14 mouse cellular contexts compared by ENCODE assay signal in genomic region chr13:53470437-53471151, GRCm38 (mm10). TPM values are rescaled to one million over a fixed set of nuclear protein-coding genes. Genes with fewer than 3 reads are reported as not detected.
A peak's percentile ranks its signal among the peaks of the same experiment; 100 is the strongest.
DNase-seq lines count a peak whose midpoint lies in the region; ATAC-seq and TF ChIP-seq lines count a peak whose summit lies in the region.
"Had no signal": no experiment of that assay in that cellular context is flagged by ENCODE, and none has a peak within 500 bp of the region (broad histone marks: within the 10 kb centered on the region; RNA-seq: fewer than 3 reads in every experiment).

No protein-coding gene starts in this region.

- TF ChIP-seq CTCF in embryonic fibroblast, embryonic 13.5 days (IDR thresholded peaks at IDR 0.05; ENCODE audit: borderline replicate concordance, insufficient read depth, low read length) = no peak

- peaks cover 50% of the 10 kb centered on the region for H3K4me1 ChIP-seq in heart, embryonic 10.5 days
- H3K4me1 ChIP-seq in embryonic fibroblast, embryonic 13.5 days (ENCODE audit: control insufficient read depth, insufficient read depth, low read length) = no peaks in the 10 kb centered on the region
- H3K4me1 ChIP-seq in limb, embryonic 14.5 days (ENCODE audit: control insufficient read depth, insufficient read depth, low read length) = peaks cover 9% of the 10 kb centered on the region
- H3K4me1 ChIP-seq: liver, embryonic 13.5 days had no signal

- H3K9me3 ChIP-seq in heart, embryonic 10.5 days = no peaks in the 10 kb centered on the region
- H3K9me3 ChIP-seq in limb, embryonic 14.5 days (ENCODE audit: control insufficient read depth, low read length) = no peaks in the 10 kb centered on the region
- H3K9me3 ChIP-seq: liver, embryonic 13.5 days had no signal

- ATAC-seq in limb, embryonic 14.5 days (ENCODE audit: low FRiP score, low read depth) = no peak

- H3K4me3 ChIP-seq in heart, embryonic 10.5 days = peak overlapping the region; percentile 81
- H3K4me3 ChIP-seq in embryonic fibroblast, embryonic 13.5 days (ENCODE audit: insufficient read depth, low read length) = peak overlapping the region; percentile 64
- H3K4me3 ChIP-seq in limb, embryonic 14.5 days (replicated peaks; ENCODE audit: low read length) = peak overlapping the region; percentile 65
- H3K4me3 ChIP-seq: heart, adult 2 months; liver, embryonic 13.5 days had no signal

- no peak for TF ChIP-seq POLR2A in embryonic fibroblast, embryonic 13.5 days (IDR thresholded peaks at IDR 0.05; ENCODE audit: low read depth, low read length)
- no peak for TF ChIP-seq POLR2A in limb, embryonic 14.5 days (IDR thresholded peaks at IDR 0.05; ENCODE audit: borderline replicate concordance, extremely low read depth, insufficient read depth, insufficient read length)

- peak overlapping the region; percentile 86 for H3K4me2 ChIP-seq in limb, embryonic 14.5 days (replicated peaks; ENCODE audit: low read depth, low read length, severe bottlenecking)
- H3K4me2 ChIP-seq: liver, embryonic 13.5 days had no signal

- peaks cover 91% of the 10 kb centered on the region for H3K27me3 ChIP-seq in heart, embryonic 10.5 days (ENCODE audit: insufficient read depth, poor library complexity, severe bottlenecking)
- peaks cover 59% of the 10 kb centered on the region for H3K27me3 ChIP-seq in limb, embryonic 14.5 days (ENCODE audit: control insufficient read depth, insufficient read depth, low read length)

- H3K36me3 ChIP-seq in heart, embryonic 10.5 days = no peaks in the 10 kb centered on the region
- H3K36me3 ChIP-seq in limb, embryonic 14.5 days (ENCODE audit: control insufficient read depth, insufficient read depth, low read length) = no peaks in the 10 kb centered on the region
- H3K36me3 ChIP-seq: liver, embryonic 13.5 days had no signal

- peak overlapping the region; percentile 70 for H3K9ac ChIP-seq in limb, embryonic 14.5 days (ENCODE audit: low read depth, low read length, severe bottlenecking)
- H3K9ac ChIP-seq: liver, embryonic 13.5 days had no signal

- peak overlapping the region; percentile 89 for H3K27ac ChIP-seq in heart, embryonic 10.5 days
- no peak overlapping the region for H3K27ac ChIP-seq in embryonic fibroblast, embryonic 13.5 days (ENCODE audit: insufficient read depth, low read length)
- H3K27ac ChIP-seq in limb, embryonic 14.5 days (replicated peaks; ENCODE audit: low read depth, low read length) = no peak overlapping the region
- H3K27ac ChIP-seq: heart, adult 2 months; liver, embryonic 13.5 days; macrophage had no signal

- WGBS in heart, embryonic 10.5 days = 6% methylated on average over 9 of the region's 9 CpGs
- WGBS in limb, embryonic 14.5 days = 13% methylated on average over 9 of the region's 9 CpGs

- DNase-seq in heart, embryonic 10.5 days (ENCODE audit: low spot score) = no peak
- no peak for DNase-seq in heart, adult 8-10 months (ENCODE audit: low spot score)
- peak; percentile 71 for DNase-seq in ZHBTc4 (ENCODE audit: low read depth, low spot score)
- no peak for DNase-seq in limb, embryonic 14.5 days (ENCODE audit: low spot score)
- no peak for DNase-seq in thymus, postnatal 4 days
- DNase-seq in cerebellum, adult 9-10 months = no peak
- DNase-seq in cerebellum, adult 18-20 months = no peak
- DNase-seq: B cell, adult 2 months; heart, adult 2 months; kidney, adult 8-10 months; liver, embryonic 13.5 days had no signal

RNA-seq across cellular contexts. Expression of gene Msx2, which starts 2.3 kb away (rescaled TPM):
- polyA plus RNA-seq in heart, embryonic 10.5 days (2016; fragmentation: Nextera tagmentation; extraction: Ambion mirVana) = 15.3 and 27.4 TPM in 2 replicates
- under 1 TPM; 0.24 to 0.62 (median 0.45) TPM for total RNA-seq in heart, adult 8-10 months (2022)
- polyA plus RNA-seq in embryonic fibroblast, embryonic 13.5 days (2011; ENCODE audit: insufficient read length, low read depth, missing spikeins) = 2.8 and 3.6 TPM in 2 replicates
- 17.5 and 18.2 TPM in 2 replicates for polyA plus RNA-seq in limb, embryonic 14.5 days (2012; rRNA removed)
- 19.4 and 28.3 TPM in 2 replicates for polyA plus RNA-seq in limb, embryonic 14.5 days (2014; fragmentation: Nextera tagmentation; extraction: Ambion mirVana)
- total RNA-seq: common myeloid progenitor, adult 5-6 weeks had no signal
- polyA plus RNA-seq: macrophage had no signal
